Mouse (Mus musculus) brain, embryonic 14.5 days (tissue): ENCODE measurements at regions not wholly inside any gene's neighbourhood (a gene's known extent, or its start where the extent isn't known, plus 50 kb on each side); places are given as distances from the start of the nearest gene placed in this dataset.

Experiments used
- CTCF ChIP-seq: fragments of 200-500 bp; IDR thresholded peaks from 2 replicates; pipeline ENCODE4 v1.5.1; 2012; ENCODE audit warnings: inconsistent platforms, mild to moderate bottlenecking, moderate library complexity, borderline replicate concordance; ENCODE audit not compliant: insufficient read depth, insufficient read length; ENCODE audit errors: extremely low read depth
- POLR2A ChIP-seq: fragments of 200-500 bp; IDR thresholded peaks from 2 replicates; pipeline ENCODE4 v1.6.1; 2012; ENCODE audit warnings: mild to moderate bottlenecking, inconsistent platforms, borderline replicate concordance; ENCODE audit not compliant: poor library complexity, insufficient read depth, insufficient read length, severe bottlenecking; ENCODE audit errors: extremely low read depth

GRCm38 (mm10) chr11:17461701-17462100, 204.3 kb downstream of the C1d start:
- TF ChIP-seq CTCF (no peak), POLR2A (no peak)
